8 mouse cellular contexts compared by ENCODE assay signal in the genomic region with DNA sequence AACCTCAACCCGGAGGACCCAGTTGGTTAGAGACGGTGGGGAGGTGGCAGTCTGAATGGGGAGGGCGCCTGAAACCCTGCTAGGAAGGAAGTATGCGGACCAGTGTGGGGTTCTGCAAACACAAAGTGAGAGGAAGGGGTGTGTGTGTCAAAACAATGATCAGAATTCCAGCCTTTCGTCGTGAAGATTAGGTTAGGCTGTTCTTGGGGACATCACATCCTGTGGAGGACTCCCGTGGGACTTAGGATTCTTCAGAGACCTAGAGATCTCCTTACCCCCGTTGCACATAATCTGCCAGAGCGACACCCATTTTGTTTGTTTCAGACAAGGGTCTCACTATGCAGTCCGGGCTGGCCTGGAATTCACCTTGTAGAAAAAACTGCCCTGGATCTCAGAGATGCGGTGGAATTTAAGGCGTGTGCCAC. TPM values are rescaled to one million over a fixed set of nuclear protein-coding genes. Genes with fewer than 3 reads are reported as not detected.
DNase-seq lines count a peak whose midpoint lies in the region; ATAC-seq lines count a peak whose summit lies in the region.

No protein-coding gene starts in this region.

- 7% methylated on average over 12 of the region's 12 CpGs for WGBS in kidney, embryonic 16.5 days
- 9% methylated on average over 12 of the region's 12 CpGs for WGBS in midbrain, embryonic 11.5 days

- H3K4me2 ChIP-seq in kidney, embryonic 16.5 days (replicated peaks; ENCODE audit: low read depth, low read length): peak overlapping the region; percentile 96
- peak overlapping the region; percentile 87 for H3K4me2 ChIP-seq in midbrain, embryonic 11.5 days

- peak overlapping the region; percentile 94 for H3K27ac ChIP-seq in kidney, embryonic 16.5 days (ENCODE audit: low read length)
- H3K27ac ChIP-seq in midbrain, embryonic 11.5 days (ENCODE audit: low read depth, low read length): peak overlapping the region; percentile 82

- H3K9me3 ChIP-seq in kidney, embryonic 16.5 days (ENCODE audit: low read length): no peaks in the 10 kb centered on the region
- no peaks in the 10 kb centered on the region for H3K9me3 ChIP-seq in midbrain, embryonic 11.5 days (ENCODE audit: control insufficient read depth, low read length)

- peak overlapping the region; percentile 82 for H3K4me3 ChIP-seq in kidney, embryonic 16.5 days (ENCODE audit: low read length)
- peak overlapping the region; percentile 86 for H3K4me3 ChIP-seq in midbrain, embryonic 11.5 days (ENCODE audit: low read depth, low read length)

- H3K9ac ChIP-seq in kidney, embryonic 16.5 days (replicated peaks; ENCODE audit: low read length): peak overlapping the region; percentile 90
- H3K9ac ChIP-seq in midbrain, embryonic 11.5 days (ENCODE audit: low read length): peak overlapping the region; percentile 79

- peaks cover 18% of the 10 kb centered on the region for H3K36me3 ChIP-seq in kidney, embryonic 16.5 days (ENCODE audit: insufficient read depth, low read length)
- peaks cover 10% of the 10 kb centered on the region; the same call in 1 of the 2 replicates for H3K36me3 ChIP-seq in midbrain, embryonic 11.5 days (ENCODE audit: control insufficient read depth, insufficient read depth, low read length)

- no peaks in the 10 kb centered on the region for H3K27me3 ChIP-seq in kidney, embryonic 16.5 days (ENCODE audit: insufficient read depth, low read length)
- no peaks in the 10 kb centered on the region for H3K27me3 ChIP-seq in midbrain, embryonic 11.5 days (ENCODE audit: control insufficient read depth, insufficient read depth, low read length)

- DNase-seq in heart, adult 18-20 months: peak; percentile 45 to 55
- peak; percentile 94 for DNase-seq in midbrain, embryonic 11.5 days (ENCODE audit: low spot score, missing footprints)
- DNase-seq in testis, postnatal 10 days (ENCODE audit: low spot score): peak; percentile 50
- DNase-seq in frontal cortex, postnatal 36 days (ENCODE audit: low spot score in 2 of 2): no peak
- DNase-seq in urinary bladder, postnatal 14 days (ENCODE audit: low spot score): no peak

- peak; percentile 36 for ATAC-seq in CD4-positive, CD25-positive, alpha-beta regulatory T cell, adult 4 months
- peak; percentile 20 for ATAC-seq in activated CD4-positive, CD25-positive, alpha-beta regulatory T cell, adult 4 months
- 0 out of 2 replicates have a peak, but pooled peaks have one; percentile 7 for ATAC-seq in kidney, embryonic 16.5 days (ENCODE audit: low FRiP score, low TSS enrichment)
- ATAC-seq in midbrain, embryonic 11.5 days (ENCODE audit: low FRiP score): peak; percentile 25; the same call in 1 of the 2 replicates

- peaks cover 39% of the 10 kb centered on the region for H3K4me1 ChIP-seq in kidney, embryonic 16.5 days (ENCODE audit: insufficient read depth, low read length)
- peaks cover 27% of the 10 kb centered on the region for H3K4me1 ChIP-seq in midbrain, embryonic 11.5 days (ENCODE audit: control insufficient read depth, insufficient read depth, low read length)

RNA-seq across cellular contexts. Expression of gene Cdc20, which starts 0.7 kb away (rescaled TPM):
- 1 to 10 TPM; 4.6 to 7.1 TPM for polyA plus RNA-seq in CD4-positive, CD25-positive, alpha-beta regulatory T cell, adult 4 months (2017; shearing (Covaris generic))
- 10 to 100 TPM in 1 of 2 experiments, 1 to 10 TPM in 1; 9.4 to 15.3 TPM for polyA plus RNA-seq in activated CD4-positive, CD25-positive, alpha-beta regulatory T cell, adult 4 months (2017; shearing (Covaris generic))
- 1 to 10 TPM in 1 of 2 experiments, under 1 TPM in 1; 0.57 to 1.2 TPM for total RNA-seq in heart, adult 18-20 months (2021)
- 284 and 293 TPM in 2 replicates for polyA plus RNA-seq in kidney, embryonic 16.5 days (2015; fragmentation: Nextera tagmentation; extraction: Ambion mirVana)
- polyA plus RNA-seq in midbrain, embryonic 11.5 days (2014; fragmentation: Nextera tagmentation; extraction: Ambion mirVana): 305 and 337 TPM in 2 replicates

RNA-seq across cellular contexts. Expression of gene Elovl1, which starts 9.9 kb away (rescaled TPM):
- polyA plus RNA-seq in CD4-positive, CD25-positive, alpha-beta regulatory T cell, adult 4 months (2017; shearing (Covaris generic)): 100 to 1,000 TPM; 115 to 129 TPM
- polyA plus RNA-seq in activated CD4-positive, CD25-positive, alpha-beta regulatory T cell, adult 4 months (2017; shearing (Covaris generic)): 100 to 1,000 TPM; 125 to 129 TPM
- total RNA-seq in heart, adult 18-20 months (2021): 10 to 100 TPM; 15.7 to 17.2 TPM
- 122 and 125 TPM in 2 replicates for polyA plus RNA-seq in kidney, embryonic 16.5 days (2015; fragmentation: Nextera tagmentation; extraction: Ambion mirVana)
- 35.6 and 36.9 TPM in 2 replicates for polyA plus RNA-seq in midbrain, embryonic 11.5 days (2014; fragmentation: Nextera tagmentation; extraction: Ambion mirVana)

RNA-seq across cellular contexts. Expression of gene Mpl, which starts 19.5 kb away (rescaled TPM):
- polyA plus RNA-seq in CD4-positive, CD25-positive, alpha-beta regulatory T cell, adult 4 months (2017; shearing (Covaris generic)): not detected
- polyA plus RNA-seq in activated CD4-positive, CD25-positive, alpha-beta regulatory T cell, adult 4 months (2017; shearing (Covaris generic)): not detected
- total RNA-seq in heart, adult 18-20 months (2021): under 1 TPM; 0.15 to 0.22 TPM
- 0.28 and 0.30 TPM in 2 replicates for polyA plus RNA-seq in kidney, embryonic 16.5 days (2015; fragmentation: Nextera tagmentation; extraction: Ambion mirVana)
- 1.4 and 1.6 TPM in 2 replicates for polyA plus RNA-seq in midbrain, embryonic 11.5 days (2014; fragmentation: Nextera tagmentation; extraction: Ambion mirVana)

RNA-seq across cellular contexts. Expression of gene Med8, which starts 28.7 kb away (rescaled TPM):
- polyA plus RNA-seq in CD4-positive, CD25-positive, alpha-beta regulatory T cell, adult 4 months (2017; shearing (Covaris generic)): 100 to 1,000 TPM; 110 to 111 TPM
- polyA plus RNA-seq in activated CD4-positive, CD25-positive, alpha-beta regulatory T cell, adult 4 months (2017; shearing (Covaris generic)): 100 to 1,000 TPM; 115 to 118 TPM
- total RNA-seq in heart, adult 18-20 months (2021): 10 to 100 TPM; 32.8 to 37.2 TPM
- 94.7 and 102 TPM in 2 replicates for polyA plus RNA-seq in kidney, embryonic 16.5 days (2015; fragmentation: Nextera tagmentation; extraction: Ambion mirVana)
- polyA plus RNA-seq in midbrain, embryonic 11.5 days (2014; fragmentation: Nextera tagmentation; extraction: Ambion mirVana): 166 and 176 TPM in 2 replicates

RNA-seq across cellular contexts. Expression of gene Szt2, which starts 28.8 kb away (rescaled TPM):
- 10 to 100 TPM in 1 of 2 experiments, 1 to 10 TPM in 1; 9.7 to 13.5 TPM for polyA plus RNA-seq in CD4-positive, CD25-positive, alpha-beta regulatory T cell, adult 4 months (2017; shearing (Covaris generic))
- polyA plus RNA-seq in activated CD4-positive, CD25-positive, alpha-beta regulatory T cell, adult 4 months (2017; shearing (Covaris generic)): 10 to 100 TPM; 11.0 to 11.2 TPM
- 10 to 100 TPM in 1 of 2 experiments, 1 to 10 TPM in 1; 7.8 to 10.5 TPM for total RNA-seq in heart, adult 18-20 months (2021)
- polyA plus RNA-seq in kidney, embryonic 16.5 days (2015; fragmentation: Nextera tagmentation; extraction: Ambion mirVana): 7.7 and 8.1 TPM in 2 replicates
- polyA plus RNA-seq in midbrain, embryonic 11.5 days (2014; fragmentation: Nextera tagmentation; extraction: Ambion mirVana): 7.8 and 8.2 TPM in 2 replicates

Comparison
In these comparisons a context has a peak if more than half of its experiments do, and no peak if none do; other contexts are left out.
1. DNase-seq: peak in heart, adult 18-20 months (2 of 2), midbrain, embryonic 11.5 days (single experiment) and testis, postnatal 10 days (single experiment); none in frontal cortex, postnatal 36 days (0 of 2) and urinary bladder, postnatal 14 days (single experiment).
2. RNA of gene Cdc20, which starts 0.7 kb away (polyA plus RNA-seq): 305 to 337 TPM in midbrain, embryonic 11.5 days and 284 to 293 TPM in kidney, embryonic 16.5 days; 9.4 to 15.3 TPM in activated CD4-positive, CD25-positive, alpha-beta regulatory T cell, adult 4 months and 4.6 to 7.1 TPM in CD4-positive, CD25-positive, alpha-beta regulatory T cell, adult 4 months; every median in the first group is over 10 times any median in the second.
3. Peak in every context shown above with its lines, with median percentiles within 50 percentile points of each other: ATAC-seq.